Mouse (Mus musculus): ENCODE measurements around the gene Psg29. TPM values are rescaled to one million over a fixed set of nuclear protein-coding genes. Genes with fewer than 3 reads are reported as not detected.

Psg29 gene
- total RNA-seq (2021) = not detected

DNA sequence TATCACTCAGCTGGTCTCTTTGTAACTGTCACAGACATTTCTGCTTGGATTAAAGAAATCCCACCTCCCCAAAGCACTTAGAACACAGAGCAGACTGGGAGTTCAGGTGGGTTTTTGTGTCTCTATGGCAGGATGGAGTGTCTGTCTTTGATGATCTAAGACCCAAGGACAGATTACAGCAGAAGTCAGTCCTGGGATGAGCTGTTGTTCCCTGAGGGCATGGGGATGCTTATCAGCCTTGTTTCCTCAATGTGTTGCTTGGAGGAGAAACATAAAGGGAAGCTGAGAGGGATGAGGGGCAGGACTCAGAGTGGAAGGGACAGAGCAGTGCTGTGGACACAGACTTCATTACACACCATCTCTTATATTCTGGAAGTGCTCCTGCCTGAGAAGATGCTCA lies at the start of gene Psg29:
TSS of gene Psg29 (plus strand) at position 301 of the 400 bp plus-strand sequence.
- intact Hi-C loops (cut with DNase I) = no loop called here

GRCm38 (mm10) chr7:17155634-17156033 lies 47.6 kb upstream of the Psg29 start:
- DNase-seq (ENCODE audit: low spot score in 2 of 2) = no peak
- intact Hi-C loops (cut with DNase I) = no loop called here

More for the DNA sequence above, at the start of gene Psg29:
- DNase-seq (ENCODE audit: low spot score in 2 of 2) = no peak

- no peak for DNase-seq (ENCODE audit: low spot score in 2 of 2)
- intact Hi-C loops (cut with DNase I) = no loop called here
Observed at GRCm38 (mm10) chr7:17156885-17157677, 46.2 kb upstream of the Psg29 start.

DNA sequence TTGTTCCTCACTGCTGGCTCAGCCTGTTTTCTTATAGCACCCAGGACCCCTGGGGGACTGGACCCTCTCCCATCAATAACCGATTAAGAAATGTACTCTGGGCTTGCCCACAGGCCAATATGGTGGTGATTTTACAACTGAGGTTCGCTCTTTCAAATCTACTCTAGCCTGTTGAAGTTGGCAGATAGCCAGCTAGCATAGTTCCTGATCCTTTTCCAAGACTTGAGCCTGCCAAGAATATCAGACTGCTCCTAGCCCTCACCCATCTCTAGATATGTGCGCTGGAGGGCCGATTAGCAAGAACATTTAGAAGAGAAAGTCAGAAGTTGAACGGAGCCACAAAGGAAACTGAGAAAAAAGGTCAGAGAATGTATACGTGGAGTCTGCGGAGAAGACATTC lies 44.3 kb upstream of the Psg29 start:
- intact Hi-C loops (cut with DNase I) = no loop called here
- no peak for DNase-seq (ENCODE audit: low spot score in 2 of 2)

DNA sequence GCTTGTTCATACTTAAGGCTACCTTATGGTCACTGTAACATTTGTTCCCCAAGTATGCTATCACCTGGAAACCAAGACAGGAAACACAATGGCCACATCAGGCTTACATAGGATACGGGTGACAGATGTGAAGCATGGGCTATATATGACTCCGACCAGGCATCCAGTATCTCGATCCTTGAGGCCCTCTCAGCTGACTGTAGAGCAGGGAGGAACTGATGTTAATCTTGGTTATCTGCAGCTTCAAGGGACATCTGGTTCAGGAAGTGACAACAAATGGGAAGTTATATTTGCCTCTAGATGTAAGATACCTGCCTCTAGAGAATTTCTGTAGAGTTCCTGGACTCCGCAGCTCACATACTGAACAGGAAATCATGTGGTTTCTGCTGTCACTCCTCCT lies 31.4 kb upstream of the Psg29 start:
- intact Hi-C loops (cut with DNase I) = no loop called here
- DNase-seq (ENCODE audit: low spot score in 2 of 2) = no peak

DNA sequence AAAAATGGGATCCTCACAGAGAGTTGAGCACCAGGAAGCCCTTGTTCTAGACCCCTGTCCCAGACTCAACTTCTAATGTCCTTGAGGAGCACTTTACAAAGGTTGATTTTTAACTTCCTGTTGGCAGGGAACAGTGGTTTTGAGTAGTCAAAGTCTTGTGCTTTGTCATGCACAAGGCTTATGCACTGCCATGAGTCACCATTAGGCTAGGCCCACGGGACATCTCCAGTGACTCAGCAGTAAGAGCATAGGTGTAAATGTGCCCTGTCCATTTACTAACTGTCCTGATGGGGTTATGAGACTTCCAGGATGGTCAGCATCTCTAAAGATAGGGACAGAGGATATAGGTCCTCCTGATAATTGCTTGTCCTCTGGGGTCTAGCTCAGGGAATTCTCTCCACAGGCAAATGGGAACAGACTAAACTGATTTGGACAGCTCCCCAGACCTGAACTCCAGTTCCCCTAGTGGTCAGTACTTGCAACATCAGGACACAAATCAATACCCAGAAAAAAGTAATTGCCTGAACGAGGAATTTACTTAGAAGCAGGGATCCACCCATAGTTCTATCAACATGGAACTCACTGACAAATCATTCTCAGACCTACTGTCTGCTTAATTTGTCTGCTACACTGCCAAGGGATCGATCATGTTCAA lies 2.4 kb downstream of the Psg29 start:
- intact Hi-C loops (cut with DNase I) = no loop called here
- DNase-seq (ENCODE audit: low spot score in 2 of 2) = no peak

Other genes starting within 250 kb of the Psg29 start
- 100 to 1,000 TPM; 109 to 111 TPM for gene Pnmal1, start 243.8 kb upstream of the Psg29 start, total RNA-seq (2021)
- 10 to 100 TPM; 59.7 to 61.7 TPM for gene Gm42372, start 220.4 kb upstream of the Psg29 start, total RNA-seq (2021)
- gene Ccdc8, start 210.8 kb upstream of the Psg29 start, total RNA-seq (2021) = 1 to 10 TPM; 2.1 to 2.3 TPM
- 100 to 1,000 TPM; 159 to 168 TPM for gene Ppp5c, start 175.6 kb upstream of the Psg29 start, total RNA-seq (2021)
- 10 to 100 TPM in 1 of 2 experiments, 1 to 10 TPM in 1; 6.8 to 16.0 TPM for gene Hif3a, start 141.1 kb upstream of the Psg29 start, total RNA-seq (2021)
- gene Psg16, start 129.4 kb upstream of the Psg29 start, total RNA-seq (2021) = 1 to 10 TPM; 4.1 to 6.3 TPM
- gene Ceacam3, start 53.2 kb upstream of the Psg29 start, total RNA-seq (2021) = not detected